Mouse (Mus musculus) cerebellum, postnatal 14 days (tissue): ENCODE results near the gene Irf2.

ENCODE experiments used
- DNase-seq, 2 experiments: peaks; one replicate each; pipeline ENCODE4 v3.0.0; 2021; ENCODE audit warnings: mixed read lengths in 2 of 2

Gene Irf2

DNA sequence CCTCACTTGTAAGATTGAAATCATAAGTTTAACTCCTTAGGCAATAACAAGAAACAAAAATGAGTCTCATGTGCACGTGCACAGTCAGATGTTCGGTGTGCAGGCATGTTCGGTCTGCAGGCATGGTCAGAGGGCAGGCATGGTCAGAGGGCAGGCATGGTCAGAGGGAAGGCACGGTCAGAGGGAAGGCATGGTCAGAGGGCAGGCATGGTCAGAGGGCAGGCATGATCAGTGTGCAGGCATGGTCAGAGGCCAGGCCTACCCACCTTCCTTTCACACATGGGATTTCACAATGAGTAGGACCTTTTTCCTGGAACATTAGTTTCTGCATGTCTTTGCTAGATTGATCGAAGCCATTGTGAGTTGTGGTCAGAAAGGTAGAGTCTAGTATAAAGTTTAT lies 65.2 kb downstream of the Irf2 start:
- no peak for DNase-seq

DNA sequence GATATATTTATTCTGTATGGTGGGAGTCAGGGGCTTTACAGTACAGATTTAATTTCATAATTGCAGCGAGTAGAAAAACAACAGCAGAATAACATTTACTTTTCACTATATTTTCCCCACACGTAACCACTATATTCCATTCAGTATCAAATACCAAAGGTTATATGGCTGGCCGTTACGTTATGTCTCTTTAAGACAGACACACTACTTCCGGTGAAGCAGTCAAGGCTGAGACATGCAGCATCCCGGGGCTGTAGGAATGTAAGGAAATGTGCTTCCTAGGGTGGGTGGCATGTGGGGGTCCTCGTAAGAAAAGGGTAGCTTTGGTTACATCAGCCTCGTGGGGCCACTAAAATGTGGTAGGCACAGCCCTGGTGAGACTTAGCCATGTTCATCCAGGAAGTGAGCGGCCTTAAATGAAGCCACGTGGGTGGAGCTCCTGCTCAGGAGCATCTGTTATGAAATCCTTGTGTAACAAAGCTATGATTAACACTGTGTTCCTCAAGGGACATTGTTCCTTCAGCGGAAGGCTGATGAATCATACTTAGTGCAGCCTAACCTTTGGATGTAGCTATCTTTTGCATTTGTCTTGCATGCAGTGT lies 71.6 kb downstream of the Irf2 start:
- no peak for DNase-seq

DNA sequence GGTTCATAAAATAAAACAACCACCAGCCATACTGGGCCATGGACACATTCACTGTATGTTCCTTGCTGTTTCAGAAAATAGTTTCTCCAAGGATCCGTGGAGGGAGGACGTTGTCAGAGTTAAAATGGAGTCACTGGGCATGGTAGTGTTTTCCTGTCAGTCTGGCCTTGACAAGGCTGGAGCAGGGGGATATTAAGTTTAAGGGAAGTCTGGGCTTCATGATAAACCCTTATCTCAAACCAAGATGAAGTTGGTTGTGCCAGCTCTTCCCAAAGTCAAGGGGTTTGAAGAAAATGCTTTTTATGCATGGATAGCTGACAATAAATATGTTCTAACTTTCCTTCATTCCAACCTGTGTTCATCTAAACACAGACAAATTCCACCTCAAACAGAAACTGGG lies 72.4 kb downstream of the Irf2 start:
- no peak for DNase-seq

DNA sequence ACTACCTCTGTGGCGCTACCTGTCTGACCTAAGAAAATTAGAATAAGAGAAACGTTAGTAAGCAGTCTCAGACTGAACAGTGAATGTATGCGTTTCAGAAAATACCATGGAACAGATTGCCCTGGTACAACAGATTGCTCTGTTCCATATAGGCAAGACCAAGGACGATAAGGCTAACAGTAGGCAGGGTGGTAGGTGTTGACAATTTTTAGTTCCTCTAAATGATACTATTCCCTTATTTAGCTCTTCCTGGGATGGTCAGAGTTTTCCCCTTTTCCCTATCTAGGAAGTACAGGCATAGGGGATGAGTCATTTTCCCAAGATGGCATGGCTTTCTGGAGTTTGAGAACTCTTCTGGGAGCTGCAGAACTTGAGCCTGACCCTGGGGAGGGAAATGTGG lies 73.4 kb downstream of the Irf2 start:
- no peak for DNase-seq

DNA sequence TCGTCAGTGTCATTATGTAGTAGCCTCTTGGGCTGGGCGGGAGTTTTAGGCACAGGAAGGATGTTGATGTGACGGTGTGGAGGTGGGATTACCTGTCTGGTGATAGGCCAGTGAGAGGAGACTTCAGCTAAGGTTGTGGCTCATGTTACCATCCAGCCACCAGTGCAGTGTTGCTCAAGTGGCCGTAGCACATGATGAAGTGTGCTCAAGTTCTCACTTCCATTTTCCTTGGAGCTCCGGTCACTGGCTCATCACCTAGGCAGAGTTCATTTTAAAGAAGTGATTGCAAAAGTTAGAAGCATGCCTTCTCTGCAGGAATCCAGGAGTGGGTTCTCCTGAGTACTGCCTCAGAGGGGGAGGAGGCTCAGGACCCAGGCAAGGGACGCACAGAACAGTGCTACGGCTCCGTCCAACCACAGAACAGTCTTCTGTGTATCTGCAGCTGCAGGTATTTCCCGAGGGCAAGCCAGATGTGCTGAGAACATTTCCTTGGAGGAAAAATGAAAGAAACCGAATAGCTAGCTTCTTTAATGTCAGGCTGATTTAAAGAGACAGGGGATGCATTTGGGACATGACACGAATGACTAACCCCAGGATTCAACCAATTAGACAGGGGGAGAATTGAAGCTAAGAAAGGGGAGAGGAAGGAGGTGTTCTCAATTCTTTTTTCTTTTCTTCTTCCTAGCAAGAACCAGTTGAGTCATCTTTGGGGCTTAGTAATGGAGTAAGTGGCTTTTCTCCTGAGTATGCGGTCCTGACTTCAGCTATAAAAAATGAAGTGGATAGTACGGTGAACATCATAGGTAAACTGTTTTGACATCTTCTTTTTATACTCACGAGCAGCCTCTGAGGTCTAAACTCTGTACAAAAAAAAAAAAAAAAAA lies 78.8 kb downstream of the Irf2 start:
- DNase-seq, result no peak

DNA sequence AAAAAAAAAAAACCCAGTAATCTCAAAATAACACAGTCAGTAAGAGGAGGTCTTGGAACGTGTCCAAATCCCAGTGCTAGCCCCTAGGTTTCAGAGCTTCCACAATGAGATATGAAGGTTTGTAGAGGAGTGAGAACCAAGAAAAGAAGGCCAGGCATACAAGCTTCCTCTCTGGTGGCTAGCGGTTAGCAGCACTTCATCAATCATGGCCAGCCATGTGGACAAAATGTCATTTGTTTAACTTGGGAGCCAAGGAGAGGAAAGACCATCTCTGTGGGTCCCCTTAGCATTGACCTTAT lies 79.4 kb downstream of the Irf2 start:
- no peak for DNase-seq

DNA sequence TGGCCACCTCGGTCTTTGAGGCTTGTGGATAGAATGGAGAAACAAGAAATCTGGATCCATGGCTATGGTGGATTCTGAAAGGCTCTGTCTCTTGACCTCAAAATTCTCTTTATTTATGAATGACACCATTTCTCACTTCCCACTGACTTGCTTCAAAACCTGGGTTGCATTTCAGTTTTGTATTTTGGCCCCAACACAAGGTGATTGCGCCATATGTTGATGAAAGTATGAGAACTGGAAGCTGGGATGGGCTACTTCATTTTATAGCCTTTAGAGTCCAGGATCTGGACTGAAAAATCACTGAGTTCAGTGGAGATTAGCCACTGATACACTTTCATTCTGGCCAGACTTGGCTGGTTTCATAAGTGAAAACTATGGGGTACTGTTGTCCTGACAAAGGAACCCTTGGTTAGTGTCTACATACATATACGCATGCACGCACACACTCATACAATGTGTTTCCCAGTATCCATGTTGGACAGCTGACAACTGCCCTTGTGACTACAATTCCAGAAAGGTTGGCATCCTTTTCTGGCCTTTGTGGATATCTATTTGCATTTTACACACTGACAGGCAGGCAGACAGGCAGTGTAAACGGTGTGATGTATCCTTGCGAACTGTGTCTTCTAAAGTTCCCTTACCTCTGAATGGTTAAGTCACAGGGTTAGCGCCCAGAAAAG lies 89.3 kb downstream of the Irf2 start:
- DNase-seq, result no peak

DNA sequence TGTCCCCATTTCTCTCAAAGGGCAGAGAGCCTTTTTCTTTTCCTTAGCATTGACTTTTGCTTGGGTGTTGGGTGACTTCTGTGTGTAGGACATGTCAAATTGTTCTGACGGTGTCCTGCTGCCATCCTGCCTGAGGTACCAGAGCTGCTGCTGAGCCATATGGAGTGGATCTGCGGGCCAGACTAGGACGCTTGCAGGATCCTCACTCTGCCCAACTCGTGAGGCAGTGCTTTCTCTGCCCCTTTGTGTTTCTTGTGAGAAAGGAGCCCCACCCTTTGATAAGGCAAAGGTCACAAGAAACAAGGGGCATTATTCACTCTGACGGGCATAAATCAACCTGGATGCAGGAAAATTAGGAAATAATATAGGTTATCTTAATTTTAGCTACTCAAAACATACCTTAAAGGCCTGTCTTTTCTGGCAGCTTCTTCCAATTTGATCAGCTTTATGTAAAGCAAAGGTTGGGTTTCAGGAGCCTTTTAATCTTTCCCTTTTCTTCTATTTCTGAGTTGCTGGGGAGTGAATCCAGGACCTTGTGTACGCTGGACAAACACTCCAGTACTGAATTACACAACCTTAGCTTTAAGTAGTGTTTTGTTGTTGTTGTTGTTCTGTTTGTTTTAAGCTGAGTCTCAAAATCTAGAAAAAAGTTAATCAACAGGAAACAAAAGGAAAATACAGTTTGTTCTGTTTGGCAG lies 90.0 kb downstream of the Irf2 start:
- no peak for DNase-seq

DNA sequence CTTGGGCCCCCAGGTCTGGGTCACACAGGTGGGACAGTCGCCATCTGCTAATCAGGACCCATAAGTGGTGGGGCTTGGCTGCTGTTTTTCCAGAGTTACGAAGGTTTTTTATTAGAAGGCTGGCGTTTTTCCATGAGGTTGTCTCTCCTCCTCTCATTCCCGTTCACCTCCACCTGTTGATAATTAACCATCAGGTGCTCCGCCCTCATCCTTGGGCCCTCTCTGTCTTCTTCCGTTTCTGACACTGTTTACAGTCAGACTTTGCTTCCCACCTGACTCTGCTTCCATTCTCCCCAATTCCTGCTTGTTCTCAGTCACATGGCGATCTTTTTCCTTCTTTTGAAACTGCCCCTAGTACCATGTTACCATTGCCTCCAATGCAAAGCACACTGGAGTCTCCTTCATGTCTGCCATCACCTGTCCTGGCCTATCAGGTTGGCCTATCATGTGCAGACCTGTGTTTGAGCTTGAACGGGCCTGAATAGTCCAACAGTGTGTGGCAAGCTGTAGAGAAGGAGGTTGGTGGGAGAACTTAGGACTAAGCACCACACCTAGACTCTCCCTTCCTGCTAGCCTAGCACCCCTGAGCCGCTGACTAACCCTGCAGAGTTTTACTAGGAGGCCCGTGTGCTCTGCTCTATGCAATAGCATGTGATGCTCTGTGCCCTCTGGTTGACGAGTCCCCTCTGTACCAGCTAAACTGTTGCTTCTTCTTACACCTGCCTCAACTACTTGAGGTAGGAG lies 90.8 kb downstream of the Irf2 start:
- DNase-seq, result no peak

DNA sequence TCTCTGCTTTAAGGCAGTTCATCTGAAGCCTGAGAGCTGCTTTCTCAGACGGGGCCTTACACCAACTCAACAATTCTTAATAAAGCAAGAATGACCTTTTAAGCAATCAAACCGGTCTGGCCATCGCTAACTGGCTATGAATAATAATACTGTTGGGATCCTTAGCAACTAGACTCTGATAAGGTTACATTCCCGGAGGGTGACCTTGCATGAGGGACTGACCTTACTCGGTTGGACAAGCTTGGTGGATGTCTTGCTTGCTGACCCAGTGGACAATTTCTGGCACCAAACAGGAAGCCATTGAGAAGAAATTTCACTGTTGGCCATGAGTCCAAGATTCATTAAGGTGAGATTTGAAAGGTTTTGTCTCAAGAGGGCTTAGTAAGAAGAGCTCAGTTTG lies 92.4 kb downstream of the Irf2 start:
- DNase-seq, result no peak

DNA sequence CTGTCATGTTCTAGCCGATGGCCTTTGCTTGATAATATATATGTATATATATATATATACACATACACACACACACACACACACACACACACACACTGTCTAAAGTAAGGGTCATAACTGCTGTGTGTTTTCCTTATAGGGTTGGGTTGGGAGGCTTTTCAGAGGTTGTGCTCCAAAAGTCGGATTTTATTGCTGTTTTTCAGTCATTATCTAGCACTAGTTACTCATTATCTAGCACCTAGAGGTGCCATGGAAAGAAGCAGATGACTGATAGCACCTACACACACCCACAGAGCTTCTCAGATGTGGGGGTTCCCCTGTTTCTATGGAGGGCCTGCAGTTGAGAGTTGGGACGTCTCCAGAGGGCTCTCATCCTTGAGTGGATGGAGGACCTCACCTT lies 92.9 kb downstream of the Irf2 start:
- DNase-seq, result no peak

DNA sequence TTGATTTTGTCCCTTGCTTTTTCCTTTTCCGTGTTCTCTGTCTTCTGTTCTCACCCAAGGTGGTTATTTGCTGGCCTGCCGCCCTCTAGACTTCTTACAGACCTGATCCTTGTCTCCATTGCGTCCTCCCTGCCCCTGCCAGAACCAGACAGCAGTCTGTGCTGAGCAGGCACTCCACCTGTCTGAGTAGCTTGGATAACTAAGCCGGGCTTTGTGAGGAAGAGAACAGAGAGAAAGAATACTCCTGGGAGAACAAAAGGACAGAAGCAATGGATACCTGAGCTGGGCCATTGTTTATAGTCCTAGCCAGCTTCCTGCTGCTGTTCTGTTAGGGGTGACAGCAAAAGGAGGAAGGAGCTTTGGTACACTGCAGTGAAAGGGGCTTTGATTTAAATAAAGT lies 94.2 kb downstream of the Irf2 start:
- no peak for DNase-seq

DNA sequence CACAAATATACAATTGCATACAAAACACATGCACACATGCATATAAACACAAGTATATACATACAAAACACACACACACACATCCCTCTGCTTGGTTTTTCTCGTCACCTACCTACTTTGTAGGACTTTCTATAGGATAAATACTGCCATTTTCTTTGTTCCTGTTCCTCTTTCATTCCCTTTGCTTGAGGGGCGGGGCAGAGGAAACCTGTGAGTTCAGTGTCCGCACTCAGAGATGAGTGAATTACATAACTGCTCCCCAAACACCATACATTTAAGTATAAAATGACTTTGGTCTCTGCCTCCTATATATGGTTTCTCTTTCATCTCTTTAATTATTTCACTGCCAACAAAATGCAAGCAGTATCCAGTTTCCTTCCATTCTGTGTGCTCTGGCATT lies 94.9 kb downstream of the Irf2 start:
- no peak for DNase-seq

DNA sequence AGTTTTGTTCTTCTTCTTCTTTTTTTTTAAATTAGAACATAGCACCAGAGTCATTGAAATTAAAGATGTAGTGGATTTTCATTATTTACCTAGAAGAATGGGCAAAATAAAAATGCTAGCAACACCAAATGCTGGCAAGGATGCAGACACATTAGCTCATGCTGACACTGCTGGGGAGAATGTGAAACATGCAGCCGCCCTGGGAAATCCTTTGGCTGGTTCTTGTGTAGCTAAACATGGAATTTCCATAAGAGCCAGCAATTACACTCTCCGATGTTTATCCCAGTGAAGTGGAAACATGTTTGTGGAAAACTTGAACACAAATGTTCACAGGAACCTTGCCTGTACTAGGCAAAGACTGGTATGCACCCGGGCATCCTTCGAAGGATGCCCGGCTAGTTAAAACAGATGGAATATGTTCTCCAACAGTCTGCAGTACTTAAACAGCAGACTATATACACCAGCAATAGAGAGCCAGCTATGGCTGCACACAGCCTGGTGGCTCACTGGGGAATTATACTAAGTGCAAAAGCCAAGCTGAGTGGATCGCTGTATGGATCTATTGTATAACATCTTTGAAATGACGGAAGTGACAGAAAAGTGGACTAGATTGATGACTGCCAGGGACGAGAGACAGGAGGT lies 96.6 kb downstream of the Irf2 start:
- no peak for DNase-seq

DNA sequence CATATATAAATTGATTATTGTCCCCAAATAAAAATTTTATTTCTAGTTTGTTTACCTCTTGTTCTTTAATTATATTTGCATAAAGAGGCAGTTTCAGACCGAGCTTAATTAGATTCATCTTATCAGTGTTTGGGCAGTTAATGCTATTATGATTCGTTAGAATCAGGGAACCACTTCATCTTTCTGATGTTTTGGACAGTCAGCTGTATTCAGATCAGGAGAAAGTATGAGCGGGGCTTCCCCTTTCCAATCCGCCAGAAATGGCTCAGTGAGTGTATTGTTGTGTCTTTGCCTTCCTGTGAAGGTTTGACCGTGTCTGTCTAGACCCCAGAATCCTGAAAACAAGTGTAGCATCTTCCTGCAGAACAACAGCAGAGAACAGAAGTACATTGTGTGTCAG lies 97.4 kb downstream of the Irf2 start:
- no peak for DNase-seq

DNA sequence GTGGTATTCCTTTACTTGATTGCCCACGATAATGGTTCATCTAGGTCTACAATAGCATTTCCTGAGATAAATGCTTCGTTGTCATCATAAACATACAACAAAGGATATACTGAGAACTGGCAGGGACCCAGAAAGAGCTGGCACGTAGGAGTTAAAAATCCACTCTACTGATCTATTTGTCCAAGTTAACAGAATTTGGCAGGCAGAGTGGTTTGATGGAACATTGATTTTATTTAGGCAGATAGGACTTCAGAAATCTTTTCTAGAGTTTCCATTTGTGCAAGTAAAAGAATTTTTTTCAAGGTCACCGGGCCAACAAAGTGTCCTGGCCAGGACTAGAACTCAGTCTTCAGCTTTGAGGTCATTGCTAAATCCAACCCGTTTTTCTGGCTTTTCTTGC lies 98.5 kb downstream of the Irf2 start:
- DNase-seq, result no peak

DNA sequence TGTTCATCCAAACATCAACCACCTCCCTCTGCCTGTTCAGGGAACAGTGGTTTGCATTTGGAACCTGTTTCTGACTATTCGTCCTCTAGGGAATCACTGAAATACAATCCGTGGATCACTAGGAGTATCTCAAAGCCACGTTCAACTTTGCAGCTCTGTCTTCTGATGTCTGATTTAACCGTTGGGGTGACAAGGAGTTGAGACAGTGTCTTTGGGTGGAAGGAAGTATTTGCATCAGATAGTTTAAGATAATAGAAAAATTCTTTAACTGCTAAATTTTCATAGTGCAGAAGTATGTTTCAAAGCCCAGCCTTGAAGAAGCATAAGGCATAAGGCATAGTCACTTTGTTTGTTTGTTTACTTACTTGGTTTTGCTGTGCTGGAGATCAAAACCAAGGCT lies 100.9 kb downstream of the Irf2 start:
- no peak for DNase-seq

DNA sequence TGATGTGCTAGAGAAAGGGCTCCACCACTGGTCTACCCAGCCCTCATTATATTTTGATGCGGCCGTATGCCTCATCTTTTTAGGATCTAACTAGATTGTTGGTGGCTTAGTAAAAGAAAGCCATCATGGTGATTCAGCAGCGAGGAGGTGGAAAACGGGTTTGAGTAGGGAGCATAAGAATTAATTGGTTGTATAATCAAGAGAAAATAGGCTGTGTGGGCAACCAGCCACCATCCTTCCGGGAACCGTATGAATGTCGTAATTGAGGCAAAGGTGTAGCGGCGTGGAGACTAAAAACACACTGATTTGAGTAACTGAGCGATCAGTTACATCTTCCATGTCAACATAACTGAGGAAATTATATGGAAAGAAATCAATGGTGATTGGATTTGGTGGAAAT lies 101.3 kb downstream of the Irf2 start:
- DNase-seq, result no peak

DNA sequence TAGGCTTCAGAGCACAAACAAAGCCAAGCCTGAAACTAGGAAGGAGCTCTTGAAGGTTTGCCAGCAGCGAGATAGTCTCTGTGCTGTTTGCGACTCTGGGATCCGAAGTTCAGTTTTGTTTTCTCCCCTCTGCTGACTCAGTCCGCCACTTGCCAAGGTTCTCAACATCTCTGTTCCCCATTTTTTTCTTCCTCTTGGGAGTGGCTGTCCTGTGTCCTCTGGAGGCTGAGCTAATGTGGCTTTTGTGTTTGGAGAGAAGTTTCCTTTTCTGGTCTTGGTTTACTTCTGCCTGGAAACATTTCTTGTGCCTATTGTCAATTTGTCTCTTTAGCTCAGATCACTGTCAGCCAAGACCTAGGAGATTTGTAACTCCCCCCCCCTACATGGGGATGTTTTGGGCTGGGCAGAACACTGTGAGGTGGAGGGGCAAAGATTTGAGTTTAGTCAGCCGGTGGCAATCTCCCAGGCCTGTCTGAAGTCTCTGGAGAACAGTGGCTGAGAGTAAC lies 103.2 kb downstream of the Irf2 start:
- DNase-seq, result peak in 1 of 2 experiments; percentile 9

DNA sequence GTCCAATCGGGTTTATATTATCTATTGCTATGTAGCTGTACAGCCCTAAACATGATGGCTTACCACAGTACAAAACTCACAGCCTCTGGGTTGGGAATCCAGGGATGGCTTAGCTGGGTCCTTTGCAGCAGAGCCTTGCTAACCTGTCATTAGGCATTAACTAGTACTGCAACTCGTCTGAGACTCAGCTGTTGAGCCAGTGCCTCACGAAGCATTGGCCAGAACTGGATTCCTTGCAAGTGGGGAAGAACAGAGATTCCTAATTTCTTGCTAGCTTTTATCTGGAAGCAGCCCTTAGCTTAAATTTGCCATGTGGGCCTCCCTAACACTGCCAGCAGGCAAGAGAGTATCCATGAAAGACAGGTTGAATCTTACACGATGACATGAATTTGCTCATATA lies 104.3 kb downstream of the Irf2 start:
- no peak for DNase-seq

DNA sequence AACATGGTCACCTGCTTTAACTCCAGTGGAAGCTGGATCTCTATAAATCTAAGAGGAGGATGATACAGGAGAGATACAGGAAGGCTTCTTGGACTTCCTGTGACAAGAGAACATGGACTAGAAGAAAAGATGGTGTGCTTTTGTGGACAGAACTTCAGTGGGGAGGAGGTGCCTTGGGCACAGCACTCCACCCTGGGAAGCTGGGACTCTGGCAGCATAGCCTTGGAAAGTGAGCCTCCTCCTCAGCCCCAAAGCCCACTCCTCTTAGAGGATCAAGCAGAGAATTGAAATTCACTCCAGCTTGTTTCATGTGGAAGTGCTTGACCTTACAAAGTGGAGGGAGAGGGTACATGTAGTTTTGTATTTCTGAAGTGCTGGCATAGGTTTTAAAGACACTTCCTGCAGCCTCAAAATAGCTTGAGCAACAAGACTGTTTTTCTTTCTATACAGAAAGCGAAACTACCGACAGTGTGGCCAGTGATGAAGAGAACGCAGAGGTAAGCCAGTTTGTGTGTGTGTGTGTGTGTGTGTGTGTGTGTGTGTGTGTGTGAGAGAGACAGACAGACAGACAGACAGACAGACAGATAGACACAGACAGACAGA lies 104.9 kb downstream of the Irf2 start:
- no peak for DNase-seq
